Mouse (Mus musculus): ENCODE measurements around the gene Fcrlb.

DNA sequence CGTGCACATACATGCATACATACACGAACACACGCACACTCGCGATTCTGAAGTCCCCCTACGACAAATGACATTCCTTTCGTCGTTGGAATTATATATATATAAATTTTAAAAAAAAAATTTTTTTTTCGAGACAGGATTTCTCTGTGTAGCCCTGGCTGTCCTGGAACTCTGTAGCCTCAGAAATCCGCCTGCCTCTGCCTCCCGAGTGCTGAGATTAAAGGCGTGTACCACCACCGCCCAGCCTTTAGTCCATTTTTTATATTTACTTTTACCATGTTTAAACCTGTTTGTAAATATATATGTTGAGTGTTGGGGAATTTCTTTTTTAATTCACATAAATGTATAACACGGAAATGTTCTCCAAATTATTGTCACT is 43.8 kb downstream of the Fcrlb start:
- no peak for TF ChIP-seq CTCF (IDR thresholded peaks at IDR 0.05; ENCODE audit: low read depth, low read length)
- no peak for TF ChIP-seq POLR2A (IDR thresholded peaks at IDR 0.05; ENCODE audit: insufficient read depth, low read length)
